Mouse (Mus musculus) liver, postnatal 0 days (tissue): Measurements from ENCODE around the gene Ablim1.

Experiments used
- CTCF ChIP-seq: sonication (generic); IDR thresholded peaks from 2 replicates; pipeline ENCODE4 v1.5.1; 2016; ENCODE audit warnings: antibody characterized with exemption, low read depth
- EP300 ChIP-seq: IDR thresholded peaks from 2 replicates; pipeline ENCODE4 v1.6.1; 2016; ENCODE audit warnings: antibody characterized with exemption, low read depth, mild to moderate bottlenecking

- TF ChIP-seq CTCF (no peak), EP300 (no peak)
Observed at GRCm38 (mm10) chr19:57180333-57180732, 134.4 kb downstream of the Ablim1 start.
